Mouse (Mus musculus) CH12.LX (cell line): ENCODE measurements around the gene Ttn.

Experiments
- CHD2 ChIP-seq: IDR thresholded peaks from 2 replicates; pipeline ENCODE4 v1.6.1; 2011; ENCODE audit warnings: low read length, improper control_type of control experiment
- CTCF ChIP-seq, 2 experiments: IDR thresholded peaks in 1 of 2; conservative IDR thresholded peaks in 1 of 2; 2 replicates each; pipeline ENCODE4 v1.5.1; 2011 to 2012; ENCODE audit warnings: low read depth in 2 of 2, low read length in 2 of 2, improper control_type of control experiment in 1 of 2, inconsistent platforms in 1 of 2, mild to moderate bottlenecking in 1 of 2, moderate library complexity in 1 of 2
- GABPA ChIP-seq: IDR thresholded peaks from 2 replicates; pipeline ENCODE4 v1.6.1; 2012; ENCODE audit warnings: low read depth, low read length, improper control_type of control experiment, inconsistent platforms; ENCODE audit not compliant: insufficient replicate concordance
- HCFC1 ChIP-seq: IDR thresholded peaks from 2 replicates; pipeline ENCODE4 v1.6.1; 2012; ENCODE audit warnings: low read depth, mild to moderate bottlenecking, inconsistent platforms, low read length, improper control_type of control experiment
- JUND ChIP-seq: conservative IDR thresholded peaks from 2 replicates; pipeline ENCODE4 v1.6.1; 2011; ENCODE audit warnings: low read depth, low read length, improper control_type of control experiment
- MAFK ChIP-seq: IDR thresholded peaks from 2 replicates; pipeline ENCODE4 v1.6.1; 2011; ENCODE audit warnings: low read length, improper control_type of control experiment; ENCODE audit not compliant: insufficient replicate concordance
- MAZ ChIP-seq: IDR thresholded peaks from 2 replicates; pipeline ENCODE4 v1.6.1; 2012; ENCODE audit warnings: low read depth, mild to moderate bottlenecking, inconsistent platforms, low read length, improper control_type of control experiment, moderate library complexity
- POLR2A ChIP-seq: IDR thresholded peaks from 2 replicates; pipeline ENCODE4 v1.6.1; 2011; ENCODE audit warnings: low read depth, mild to moderate bottlenecking, improper control_type of control experiment, low read length
- POLR2AphosphoS2 ChIP-seq: IDR thresholded peaks from 2 replicates; pipeline ENCODE4 v1.6.1; 2011; ENCODE audit warnings: low read depth, low read length, improper control_type of control experiment
- RCOR1 ChIP-seq: conservative IDR thresholded peaks from 2 replicates; pipeline ENCODE4 v1.6.1; 2012; ENCODE audit warnings: low read depth, mild to moderate bottlenecking, inconsistent platforms, low read length, improper control_type of control experiment
- SIN3A ChIP-seq: IDR thresholded peaks from 2 replicates; pipeline ENCODE4 v1.6.1; 2012; ENCODE audit warnings: low read length, improper control_type of control experiment, inconsistent platforms
- ZC3H11A ChIP-seq: IDR thresholded peaks from 2 replicates; pipeline ENCODE4 v1.6.1; 2012; ENCODE audit warnings: low read depth, mild to moderate bottlenecking, inconsistent platforms, low read length, improper control_type of control experiment

DNA sequence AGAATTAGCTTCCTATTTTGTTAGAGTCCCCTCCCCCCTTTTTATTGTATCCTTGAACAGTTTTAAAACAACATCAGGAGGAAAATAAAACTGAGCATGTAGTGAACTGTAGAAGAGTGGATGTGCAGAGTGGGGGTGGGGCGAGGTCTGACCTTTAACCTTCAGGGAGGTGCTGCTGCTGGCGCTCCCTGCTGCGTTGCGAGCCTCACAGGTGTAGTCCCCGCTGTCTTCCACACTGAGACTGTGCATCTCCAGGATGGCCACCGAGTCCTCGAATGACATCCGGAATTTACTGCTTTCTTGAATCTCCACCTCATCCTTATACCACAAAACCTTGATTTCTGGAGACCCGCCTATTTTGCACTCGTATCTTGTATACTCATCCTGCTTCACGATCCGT is 100.9 kb downstream of the Ttn start:
- TF ChIP-seq ZC3H11A (no peak), MAZ (no peak), CTCF (conservative IDR thresholded peaks at IDR 0.05 in 1 of 2, IDR thresholded peaks at IDR 0.05 in 1 of 2; ENCODE audit: low read depth in 2 of 2, low read length in 2 of 2) (no peak), JUND (no peak), RCOR1 (no peak), HCFC1 (no peak), MAFK (no peak), POLR2A (no peak), CHD2 (no peak), POLR2AphosphoS2 (no peak), GABPA (no peak), SIN3A (no peak)
